Mouse (Mus musculus) lung, embryonic 14.5 days (tissue): ENCODE measurements around the gene Cir1. TPM values are rescaled to one million over a fixed set of nuclear protein-coding genes. Genes with fewer than 3 reads are reported as not detected.

Source experiments
- ATAC-seq: fragments of 200-750 bp; cut with Nextera tagmentation; 2 replicates; pipeline ENCODE4 v1.8.0; 2017; ENCODE audit warnings: mild to moderate bottlenecking, moderate TSS enrichment, moderate library complexity; ENCODE audit not compliant: insufficient read depth
- DNase-seq: peaks from one replicate; pipeline ENCODE4 v3.0.0-alpha.2; 2015
- H3K27ac ChIP-seq: fragments of 300-500 bp; sonication (generic); 2 replicates; pipeline ENCODE4 v1.5.1; 2014; ENCODE audit warnings: low read depth, mild to moderate bottlenecking, moderate library complexity
- H3K27me3 ChIP-seq: fragments of 300-500 bp; sonication (generic); 2 replicates; pipeline ENCODE4 v1.6.1; 2014; ENCODE audit warnings: low read length, control low read depth; ENCODE audit not compliant: insufficient read depth
- H3K36me3 ChIP-seq: fragments of 300-500 bp; sonication (generic); 2 replicates; pipeline ENCODE4 v1.6.1; 2014; ENCODE audit warnings: control low read depth; ENCODE audit not compliant: insufficient read depth
- H3K4me1 ChIP-seq: fragments of 300-500 bp; sonication (generic); 2 replicates; pipeline ENCODE4 v1.6.1; 2014; ENCODE audit warnings: antibody characterized with exemption, control low read depth; ENCODE audit not compliant: insufficient read depth
- H3K4me2 ChIP-seq: fragments of 300-500 bp; sonication (generic); 2 replicates; pipeline ENCODE4 v1.6.1; 2014; ENCODE audit warnings: mild to moderate bottlenecking
- H3K4me3 ChIP-seq: fragments of 300-500 bp; sonication (generic); 2 replicates; pipeline ENCODE4 v1.5.1; 2014; ENCODE audit warnings: low read depth, low read length
- H3K9ac ChIP-seq: fragments of 300-500 bp; sonication (generic); 2 replicates; pipeline ENCODE4 v1.6.1; 2014
- H3K9me3 ChIP-seq: fragments of 300-500 bp; sonication (generic); 2 replicates; pipeline ENCODE4 v1.6.1; 2016; ENCODE audit warnings: low read depth, low read length, control low read depth
- CTCF ChIP-seq: IDR thresholded peaks from 2 replicates; pipeline ENCODE4 v1.5.1; 2016; ENCODE audit warnings: antibody characterized with exemption, low read depth
- WGBS: fragments of 180-500 bp; shearing (Covaris S2); extraction: QIAGEN DNeasy Blood & Tissue Kit; methylation state at CpG from one replicate; pipeline ENCODE4 v1.1.7; 2014; 5-methylcytosine and 5-hydroxymethylcytosine counted together
- polyA plus RNA-seq: library from polyadenylated mRNA; unstranded; fragments of >200 nt; fragmentation: Nextera tagmentation; extraction: Ambion mirVana; gene quantifications from 2 replicates; pipeline ENCODE4 v1.2.1, GENCODE M21; 2014

Cir1 gene
- polyA plus RNA-seq, 1 experiment from 2014 or later, result 20.9 TPM

- no peak for TF ChIP-seq CTCF
- no peak overlapping the region for H3K9ac ChIP-seq
- no peak overlapping the region for H3K27ac ChIP-seq
- no peaks in the 10 kb centered on the region for H3K27me3 ChIP-seq
- H3K36me3 ChIP-seq, result no peaks in the 10 kb centered on the region
- H3K9me3 ChIP-seq, result no peaks in the 10 kb centered on the region
- ATAC-seq (no peak), DNase-seq (no peak)
- H3K4me2 ChIP-seq, result no peak overlapping the region
- no peaks in the 10 kb centered on the region for H3K4me1 ChIP-seq
- H3K4me3 ChIP-seq, result no peak overlapping the region
- 93% methylated on average over 5 of the region's 5 CpGs for WGBS
These were observed 13.4 kb upstream of the Cir1 start for GRCm38 (mm10) chr2:73325871-73326270.

- H3K36me3 ChIP-seq, result 0 out of 2 replicates have a peak, but pooled peaks cover 3% of the 10 kb centered on the region
- TF ChIP-seq CTCF, result no peak
- DNase-seq (no peak), ATAC-seq (no peak)
- H3K4me1 ChIP-seq, result no peaks in the 10 kb centered on the region
- H3K4me3 ChIP-seq, result no peak overlapping the region
- WGBS, result 57% methylated on average over 12 of the region's 12 CpGs
- H3K27ac ChIP-seq, result no peak overlapping the region
- no peak overlapping the region for H3K4me2 ChIP-seq
- H3K27me3 ChIP-seq, result no peaks in the 10 kb centered on the region
- H3K9me3 ChIP-seq, result no peaks in the 10 kb centered on the region
- H3K9ac ChIP-seq, result no peak overlapping the region
These were observed 10.5 kb upstream of the Cir1 start for GRCm38 (mm10) chr2:73322991-73323390.

GRCm38 (mm10) chr2:73319218-73319617 lies 6.7 kb upstream of the Cir1 start:
- H3K4me1 ChIP-seq, result no peaks in the 10 kb centered on the region
- H3K27me3 ChIP-seq, result no peaks in the 10 kb centered on the region
- H3K4me3 ChIP-seq, result no peak overlapping the region
- no peak overlapping the region for H3K9ac ChIP-seq
- H3K4me2 ChIP-seq, result no peak overlapping the region
- DNase-seq (no peak), ATAC-seq (no peak)
- no peak for TF ChIP-seq CTCF
- 0 out of 2 replicates have a peak, but pooled peaks cover 3% of the 10 kb centered on the region for H3K36me3 ChIP-seq
- WGBS, result 81% methylated on average over 5 of the region's 5 CpGs
- H3K27ac ChIP-seq, result no peak overlapping the region
- no peaks in the 10 kb centered on the region for H3K9me3 ChIP-seq

GRCm38 (mm10) chr2:73317426-73317825 lies 4.9 kb upstream of the Cir1 start:
- H3K9ac ChIP-seq, result no peak overlapping the region
- no peak overlapping the region for H3K27ac ChIP-seq
- TF ChIP-seq CTCF, result no peak
- WGBS, result 83% methylated on average over 9 of the region's 9 CpGs
- DNase-seq, result no peak
- H3K4me1 ChIP-seq, result no peaks in the 10 kb centered on the region
- 0 out of 2 replicates have a peak, but pooled peaks cover 3% of the 10 kb centered on the region for H3K36me3 ChIP-seq
- H3K4me3 ChIP-seq, result no peak overlapping the region
- ATAC-seq, result no peak
- no peaks in the 10 kb centered on the region for H3K9me3 ChIP-seq
- no peaks in the 10 kb centered on the region for H3K27me3 ChIP-seq
- H3K4me2 ChIP-seq, result no peak overlapping the region

- DNase-seq, result no peak
- 0 out of 2 replicates have a peak, but pooled peaks cover 5% of the 10 kb centered on the region for H3K4me1 ChIP-seq
- no peak overlapping the region for H3K27ac ChIP-seq
- H3K9ac ChIP-seq, result no peak overlapping the region
- no peak for ATAC-seq
- no peaks in the 10 kb centered on the region for H3K27me3 ChIP-seq
- no peak overlapping the region for H3K4me3 ChIP-seq
- H3K9me3 ChIP-seq, result no peaks in the 10 kb centered on the region
- 91% methylated on average over 3 of the region's 3 CpGs for WGBS
- peaks cover 14% of the 10 kb centered on the region for H3K36me3 ChIP-seq
- TF ChIP-seq CTCF, result no peak
- no peak overlapping the region for H3K4me2 ChIP-seq
These were observed 1.8 kb upstream of the Cir1 start for GRCm38 (mm10) chr2:73314311-73314710.

- Histone ChIP-seq H3K4me2 (peak overlapping the region; percentile 68), H3K36me3 (peaks cover 24% of the 10 kb centered on the region), H3K4me3 (peak overlapping the region; percentile 88), H3K27ac (peak overlapping the region; percentile 89), H3K27me3 (no peaks in the 10 kb centered on the region), H3K9ac (peak overlapping the region; percentile 64), H3K9me3 (no peaks in the 10 kb centered on the region), H3K4me1 (0 out of 2 replicates have a peak, but pooled peaks cover 5% of the 10 kb centered on the region)
- ATAC-seq, result peak; percentile 45
- 36% methylated on average over 14 of the region's 14 CpGs for WGBS
- no peak for TF ChIP-seq CTCF
- DNase-seq, result peak; percentile 67
These were observed 608 bp upstream of the Cir1 start for GRCm38 (mm10) chr2:73313117-73313501.

GRCm38 (mm10) chr2:73306006-73306405 lies 6.5 kb downstream of the Cir1 start:
- WGBS, result 90% methylated on average over 7 of the region's 7 CpGs
- H3K4me2 ChIP-seq, result no peak overlapping the region
- DNase-seq, result no peak

GRCm38 (mm10) chr2:73304506-73304905 lies 8.0 kb downstream of the Cir1 start:
- Histone ChIP-seq H3K27me3 (no peaks in the 10 kb centered on the region), H3K27ac (no peak overlapping the region), H3K36me3 (peaks cover 78% of the 10 kb centered on the region), H3K4me2 (no peak overlapping the region), H3K9ac (no peak overlapping the region), H3K9me3 (no peaks in the 10 kb centered on the region), H3K4me1 (no peaks in the 10 kb centered on the region), H3K4me3 (no peak overlapping the region)
- TF ChIP-seq CTCF, result no peak
- ATAC-seq (no peak), DNase-seq (no peak)
- WGBS, result 82% methylated on average over 5 of the region's 5 CpGs

More at GRCm38 (mm10) chr2:73306006-73306405, 6.5 kb downstream of the Cir1 start:
- Histone ChIP-seq H3K27me3 (no peaks in the 10 kb centered on the region), H3K9ac (no peak overlapping the region), H3K9me3 (no peaks in the 10 kb centered on the region), H3K36me3 (peaks cover 85% of the 10 kb centered on the region), H3K4me1 (0 out of 2 replicates have a peak, but pooled peaks cover under 1% of the 10 kb centered on the region), H3K4me3 (no peak overlapping the region), H3K27ac (no peak overlapping the region)
- ATAC-seq, result no peak
- TF ChIP-seq CTCF, result no peak
